Mouse (Mus musculus): Measurements from ENCODE around the gene Alk. TPM values are rescaled to one million over a fixed set of nuclear protein-coding genes. Genes with fewer than 3 reads are reported as not detected.

Gene Alk
- polyA plus RNA-seq, 1 experiment from 2014 or later: 0.17 TPM

- Histone ChIP-seq H3K27ac (ENCODE audit: low read depth, low read length) (no peak overlapping the region), H3K4me1 (replicated peaks; ENCODE audit: control insufficient read depth, insufficient read depth, low read length) (no peaks in the 10 kb centered on the region), H3K4me3 (ENCODE audit: low read depth, low read length) (no peak overlapping the region), H3K9me3 (ENCODE audit: control insufficient read depth) (no peaks in the 10 kb centered on the region), H3K27me3 (replicated peaks; ENCODE audit: control insufficient read depth, insufficient read depth, low read length) (no peaks in the 10 kb centered on the region), H3K9ac (ENCODE audit: low read depth, low read length) (no peak overlapping the region), H3K4me2 (replicated peaks; ENCODE audit: low read depth) (no peak overlapping the region), H3K36me3 (ENCODE audit: control insufficient read depth, insufficient read depth) (no peaks in the 10 kb centered on the region)
- 78% methylated on average over 11 of the region's 11 CpGs for WGBS
- ATAC-seq: no peak
- TF ChIP-seq CTCF (IDR thresholded peaks at IDR 0.05; ENCODE audit: low read depth): no peak
Observed at GRCm38 (mm10) chr17:71964610-71965009, 639.8 kb downstream of the Alk start.

GRCm38 (mm10) chr17:71962746-71963145 is 641.7 kb downstream of the Alk start:
- Histone ChIP-seq H3K9ac (ENCODE audit: low read depth, low read length) (no peak overlapping the region), H3K4me3 (ENCODE audit: low read depth, low read length) (no peak overlapping the region), H3K4me2 (replicated peaks; ENCODE audit: low read depth) (no peak overlapping the region), H3K27ac (ENCODE audit: low read depth, low read length) (no peak overlapping the region), H3K27me3 (replicated peaks; ENCODE audit: control insufficient read depth, insufficient read depth, low read length) (no peaks in the 10 kb centered on the region), H3K36me3 (ENCODE audit: control insufficient read depth, insufficient read depth) (no peaks in the 10 kb centered on the region), H3K9me3 (ENCODE audit: control insufficient read depth) (no peaks in the 10 kb centered on the region), H3K4me1 (replicated peaks; ENCODE audit: control insufficient read depth, insufficient read depth, low read length) (no peaks in the 10 kb centered on the region)
- no peak for ATAC-seq
- WGBS: 60% methylated on average over 9 of the region's 9 CpGs
- TF ChIP-seq CTCF (IDR thresholded peaks at IDR 0.05; ENCODE audit: low read depth): no peak

GRCm38 (mm10) chr17:71955011-71955410 is 649.4 kb downstream of the Alk start:
- WGBS: 73% methylated on average over 7 of the region's 7 CpGs

GRCm38 (mm10) chr17:71954217-71954844 is 650.1 kb downstream of the Alk start:
- no peaks in the 10 kb centered on the region for H3K36me3 ChIP-seq (ENCODE audit: control insufficient read depth, insufficient read depth)
- no peaks in the 10 kb centered on the region for H3K9me3 ChIP-seq (ENCODE audit: control insufficient read depth)
- H3K4me2 ChIP-seq (replicated peaks; ENCODE audit: low read depth): no peak overlapping the region
- H3K4me3 ChIP-seq (ENCODE audit: low read depth, low read length): no peak overlapping the region
- ATAC-seq: no peak
- TF ChIP-seq CTCF (IDR thresholded peaks at IDR 0.05; ENCODE audit: low read depth): no peak
- WGBS: 80% methylated on average over 15 of the region's 15 CpGs
- H3K27me3 ChIP-seq (replicated peaks; ENCODE audit: control insufficient read depth, insufficient read depth, low read length): no peaks in the 10 kb centered on the region
- H3K9ac ChIP-seq (ENCODE audit: low read depth, low read length): no peak overlapping the region
- H3K27ac ChIP-seq (ENCODE audit: low read depth, low read length): no peak overlapping the region
- no peaks in the 10 kb centered on the region for H3K4me1 ChIP-seq (replicated peaks; ENCODE audit: control insufficient read depth, insufficient read depth, low read length)

More at GRCm38 (mm10) chr17:71955011-71955410, 649.4 kb downstream of the Alk start:
- Histone ChIP-seq H3K4me1 (replicated peaks; ENCODE audit: control insufficient read depth, insufficient read depth, low read length) (no peaks in the 10 kb centered on the region), H3K27ac (ENCODE audit: low read depth, low read length) (no peak overlapping the region), H3K4me3 (ENCODE audit: low read depth, low read length) (no peak overlapping the region), H3K4me2 (replicated peaks; ENCODE audit: low read depth) (no peak overlapping the region), H3K9me3 (ENCODE audit: control insufficient read depth) (no peaks in the 10 kb centered on the region), H3K36me3 (ENCODE audit: control insufficient read depth, insufficient read depth) (no peaks in the 10 kb centered on the region), H3K27me3 (replicated peaks; ENCODE audit: control insufficient read depth, insufficient read depth, low read length) (no peaks in the 10 kb centered on the region), H3K9ac (ENCODE audit: low read depth, low read length) (no peak overlapping the region)
- TF ChIP-seq CTCF (IDR thresholded peaks at IDR 0.05; ENCODE audit: low read depth): no peak
- no peak for ATAC-seq

GRCm38 (mm10) chr17:71950968-71951367 is 653.5 kb downstream of the Alk start:
- ATAC-seq: no peak
- Histone ChIP-seq H3K27me3 (replicated peaks; ENCODE audit: control insufficient read depth, insufficient read depth, low read length) (no peaks in the 10 kb centered on the region; the same call in 1 of the 2 replicates), H3K4me2 (replicated peaks; ENCODE audit: low read depth) (no peak overlapping the region), H3K4me1 (replicated peaks; ENCODE audit: control insufficient read depth, insufficient read depth, low read length) (no peaks in the 10 kb centered on the region), H3K9ac (ENCODE audit: low read depth, low read length) (no peak overlapping the region), H3K36me3 (ENCODE audit: control insufficient read depth, insufficient read depth) (no peaks in the 10 kb centered on the region), H3K9me3 (ENCODE audit: control insufficient read depth) (no peaks in the 10 kb centered on the region), H3K27ac (ENCODE audit: low read depth, low read length) (no peak overlapping the region), H3K4me3 (ENCODE audit: low read depth, low read length) (no peak overlapping the region)
- 68% methylated on average over 5 of the region's 5 CpGs for WGBS
- no peak for TF ChIP-seq CTCF (IDR thresholded peaks at IDR 0.05; ENCODE audit: low read depth)

- Histone ChIP-seq H3K4me3 (ENCODE audit: low read depth, low read length) (no peak overlapping the region), H3K9ac (ENCODE audit: low read depth, low read length) (no peak overlapping the region), H3K27ac (ENCODE audit: low read depth, low read length) (no peak overlapping the region), H3K4me1 (replicated peaks; ENCODE audit: control insufficient read depth, insufficient read depth, low read length) (no peaks in the 10 kb centered on the region), H3K36me3 (ENCODE audit: control insufficient read depth, insufficient read depth) (no peaks in the 10 kb centered on the region), H3K4me2 (replicated peaks; ENCODE audit: low read depth) (no peak overlapping the region), H3K27me3 (replicated peaks; ENCODE audit: control insufficient read depth, insufficient read depth, low read length) (no peaks in the 10 kb centered on the region; the same call in 1 of the 2 replicates), H3K9me3 (ENCODE audit: control insufficient read depth) (no peaks in the 10 kb centered on the region)
- no peak for ATAC-seq
- WGBS: 49% methylated on average over 5 of the region's 5 CpGs
- no peak for TF ChIP-seq CTCF (IDR thresholded peaks at IDR 0.05; ENCODE audit: low read depth)
Observed at GRCm38 (mm10) chr17:71948687-71949086, 655.7 kb downstream of the Alk start.

Data from intestine, postnatal 0 days (tissue).